Mouse (Mus musculus) 3T3-L1 (cell line): ENCODE data around the gene Col5a2.
"Not testable (repeated sequence)": the region's sequence is repeated elsewhere in the genome, so short reads cannot be mapped to it uniquely, and the experiment has no call there.

ENCODE experiments used
- DNase-seq: peaks from one replicate; pipeline ENCODE4 v3.0.0-alpha.2; 2015; ENCODE audit warnings: low read depth, low spot score

Col5a2 gene

DNA sequence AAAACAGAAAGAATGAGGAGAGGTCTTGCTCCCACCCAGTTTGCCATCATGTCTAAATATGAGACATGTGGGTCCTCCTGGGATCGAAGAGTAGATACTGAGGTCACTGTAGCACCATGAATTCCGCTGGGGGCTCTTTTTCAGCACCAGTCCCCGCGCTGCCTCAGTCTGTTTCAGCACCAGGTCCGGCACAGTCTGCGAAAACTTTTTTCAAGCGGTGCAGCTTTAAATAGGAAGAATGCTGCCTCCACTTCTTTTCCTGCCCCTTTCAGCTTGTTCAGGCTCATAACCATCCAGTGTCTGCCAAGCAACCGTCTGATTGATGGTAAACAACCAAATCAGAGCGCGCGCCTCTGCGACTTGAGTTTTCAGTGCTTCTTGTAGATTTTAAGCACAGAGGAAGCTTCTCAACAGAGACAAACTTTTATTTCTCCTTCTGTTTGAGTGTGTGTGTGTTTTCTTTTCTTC lies at the start of gene Col5a2:
Gene Col5a2 (minus strand): TSS at position 418 of the 468 bp plus-strand sequence.
- DNase-seq: peak; percentile 96

DNA sequence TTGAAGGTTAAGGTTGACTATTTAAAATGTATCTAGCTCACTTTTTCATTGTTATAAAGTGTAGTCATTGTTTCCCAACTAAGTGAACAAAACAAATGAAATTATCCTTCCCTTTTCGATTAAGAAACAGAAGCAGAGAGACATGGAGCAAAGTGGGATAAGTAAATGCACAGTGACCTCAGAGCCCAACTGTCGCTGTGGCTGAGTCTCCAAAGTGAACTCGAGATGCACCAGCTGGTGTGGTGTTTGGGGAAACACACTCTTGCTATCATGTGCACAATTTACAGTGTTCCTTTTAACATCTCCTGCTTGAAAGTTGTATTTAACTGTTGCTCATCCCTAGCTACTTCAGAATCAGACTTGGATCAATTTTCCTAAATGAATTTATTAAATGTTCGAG lies 47.4 kb upstream of the Col5a2 start:
- no peak for DNase-seq

DNA sequence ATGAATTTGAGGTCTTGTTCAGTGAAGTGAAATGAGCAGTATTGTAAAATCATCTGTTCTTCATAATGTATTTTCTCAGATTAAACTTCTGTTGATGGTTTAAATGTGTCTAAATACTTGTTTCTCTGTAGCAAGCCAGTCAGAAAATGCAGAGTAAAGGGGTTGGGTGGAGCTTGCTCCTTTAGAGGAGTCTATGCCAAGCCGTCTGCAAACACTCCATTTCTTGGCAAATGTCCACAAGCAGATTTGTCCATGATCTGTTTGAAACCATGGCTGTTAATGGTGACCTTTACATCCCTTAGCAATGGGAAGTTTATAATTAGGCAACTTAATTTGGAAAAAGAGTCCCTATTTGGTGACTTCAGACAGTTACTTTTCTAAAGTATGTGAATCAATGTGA lies 38.8 kb upstream of the Col5a2 start:
- DNase-seq: peak; percentile 77

DNA sequence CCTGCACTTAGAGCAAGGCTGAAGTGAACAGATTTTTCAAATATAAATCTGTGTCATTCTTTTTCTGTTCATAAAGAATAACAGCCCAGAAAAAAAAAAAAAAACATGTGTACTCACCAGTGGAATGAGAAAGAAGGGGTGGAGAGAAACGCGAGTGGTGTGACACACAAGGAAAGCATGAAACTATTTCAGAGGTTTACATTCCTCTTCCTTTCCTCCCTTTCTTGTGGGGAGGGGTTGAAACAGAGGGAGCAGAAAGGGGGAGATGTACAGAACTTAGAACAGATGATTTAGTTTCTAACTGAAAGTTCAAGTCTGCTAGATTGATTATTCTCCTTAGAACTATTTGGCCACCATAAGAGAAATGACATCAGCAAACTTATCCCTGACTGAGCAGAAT lies 38.1 kb upstream of the Col5a2 start:
- DNase-seq: peak; percentile 88

DNA sequence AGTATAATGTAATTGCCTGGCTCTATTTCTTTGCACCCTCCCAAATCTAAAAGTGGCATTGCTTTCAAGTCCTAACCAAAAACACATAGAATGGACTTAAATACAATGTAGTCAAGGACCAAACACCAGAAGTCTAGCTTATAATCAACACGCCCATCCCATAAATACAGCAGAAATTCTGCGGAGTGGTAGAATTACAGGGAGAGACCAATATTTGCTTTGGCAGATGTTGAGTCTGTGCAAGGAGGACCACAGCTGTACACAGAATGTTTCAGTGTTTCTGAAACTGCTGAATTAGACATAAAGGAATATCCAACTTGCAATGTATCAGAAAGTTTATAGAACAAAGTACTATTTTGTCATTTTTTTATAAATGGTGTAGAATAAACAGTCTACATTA lies 28.4 kb upstream of the Col5a2 start:
- no peak for DNase-seq

DNA sequence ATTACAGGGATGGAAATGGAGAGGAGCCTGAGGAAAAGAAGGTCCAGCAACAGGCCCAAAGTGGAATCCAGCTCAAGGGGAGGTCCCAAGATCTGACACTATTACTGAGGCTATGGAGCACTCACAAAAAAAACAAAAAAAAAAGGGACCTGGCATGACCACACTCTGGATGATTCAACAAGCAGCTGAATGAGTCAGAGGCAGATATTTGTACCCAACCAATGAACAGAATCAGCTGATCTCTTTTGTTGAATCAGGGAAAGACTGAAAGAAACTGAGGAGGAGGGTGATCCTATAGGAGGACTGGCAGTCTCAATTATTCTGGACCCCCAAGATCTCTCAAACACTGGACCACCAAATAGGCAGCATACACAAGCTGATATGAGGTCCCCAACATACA lies 24.4 kb upstream of the Col5a2 start:
- not testable (repeated sequence) for DNase-seq

DNA sequence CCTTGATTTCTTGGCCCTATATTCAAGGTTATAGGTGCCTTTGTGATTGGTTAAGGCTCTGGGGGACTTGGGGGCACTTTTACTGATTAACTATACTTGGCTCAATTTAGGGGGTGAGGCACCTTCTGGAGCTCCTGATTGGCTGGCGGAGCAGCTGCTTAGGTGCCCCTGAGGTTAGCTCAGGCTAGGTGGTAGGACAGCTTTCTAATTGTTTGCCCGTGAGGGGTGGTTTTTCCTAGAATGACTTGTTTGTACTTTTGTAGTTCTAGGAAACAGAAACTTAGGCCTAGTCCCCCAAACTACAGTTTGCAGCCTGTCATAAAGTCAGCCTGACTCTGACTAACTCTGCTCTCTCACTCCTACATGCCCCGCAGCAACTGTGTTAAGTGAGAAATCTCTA lies 20.5 kb upstream of the Col5a2 start:
- no peak for DNase-seq

DNA sequence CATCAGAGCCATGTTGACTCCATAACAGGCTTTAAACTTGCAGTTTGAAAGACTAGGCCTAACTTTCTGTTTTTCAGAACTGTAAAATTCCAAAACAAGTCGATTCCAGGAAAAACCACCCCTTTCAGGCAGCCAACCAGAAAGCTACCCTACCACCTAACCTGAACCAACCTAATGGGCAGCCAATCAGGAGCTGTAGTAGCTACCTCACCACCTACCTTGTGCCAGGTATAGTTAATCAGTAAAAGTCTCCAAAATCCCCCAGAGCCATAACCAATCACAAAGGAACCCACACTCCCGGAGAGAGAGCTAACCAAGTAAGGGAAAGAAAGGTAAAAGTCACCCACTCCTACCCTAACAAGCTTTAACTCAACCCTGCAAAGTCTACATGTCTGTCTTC lies 18.4 kb upstream of the Col5a2 start:
- no peak for DNase-seq

DNA sequence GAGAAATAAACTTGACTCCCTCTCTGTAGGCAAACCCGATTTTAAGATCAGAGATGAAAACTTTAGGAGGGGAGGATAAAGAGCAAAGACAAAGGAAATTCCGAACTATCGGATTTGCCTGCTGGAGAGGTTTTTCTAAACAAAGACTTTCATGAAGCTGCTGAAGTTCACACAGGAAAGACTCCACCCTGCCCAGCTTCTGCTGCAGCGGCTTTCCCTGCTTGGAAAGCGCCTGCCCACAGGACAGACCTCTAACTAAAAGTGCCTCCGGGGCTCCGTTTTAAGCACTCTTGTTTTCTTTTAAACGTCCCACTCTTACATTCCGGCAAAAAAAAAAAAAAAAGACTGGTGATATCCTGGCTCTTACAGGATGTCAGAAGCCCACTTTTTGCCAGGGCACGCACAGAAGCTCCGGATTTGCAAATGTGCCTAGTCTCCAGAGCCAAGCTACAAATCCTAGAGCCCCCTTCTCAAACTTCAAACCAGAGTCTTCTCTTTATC lies 791 bp downstream of the Col5a2 start:
- DNase-seq: peak; percentile 79

DNA sequence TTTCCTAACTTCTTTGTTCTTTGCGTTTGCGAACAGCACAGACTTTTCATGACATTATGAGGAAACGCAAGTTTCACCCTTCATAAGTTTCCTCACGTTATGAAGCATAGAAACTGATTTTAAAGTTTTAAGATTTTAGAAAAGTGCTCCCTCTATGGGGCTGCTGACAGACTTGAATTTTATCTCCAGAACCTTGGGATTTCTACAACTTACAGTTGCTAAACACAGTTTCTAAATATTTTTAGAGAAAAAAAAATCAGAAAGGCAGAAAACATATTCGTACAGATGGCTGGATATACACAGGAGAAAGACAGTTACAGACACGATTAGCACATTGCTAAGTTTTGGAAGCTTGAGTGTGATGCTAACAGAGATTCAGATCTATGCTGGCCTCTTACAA lies 1.6 kb downstream of the Col5a2 start:
- peak; percentile 73 for DNase-seq

DNA sequence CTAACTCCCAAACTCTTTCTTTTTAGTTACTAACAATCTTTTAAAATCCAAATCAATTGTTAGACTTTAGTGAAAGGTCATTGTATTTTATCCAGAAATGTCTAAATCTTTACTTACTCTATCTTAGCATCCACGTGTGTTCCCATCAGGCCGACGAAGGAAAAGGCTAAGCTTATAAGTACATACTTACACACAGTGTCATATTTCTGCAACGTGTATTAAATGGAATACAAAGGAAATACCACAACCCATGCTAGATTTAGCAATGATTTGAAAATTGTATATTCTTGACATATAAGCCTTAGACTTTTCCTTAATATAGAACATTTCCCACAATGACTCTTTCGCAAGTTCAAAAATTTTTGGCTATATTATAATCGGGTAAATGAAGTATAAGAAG lies 2.6 kb downstream of the Col5a2 start:
- no peak for DNase-seq

DNA sequence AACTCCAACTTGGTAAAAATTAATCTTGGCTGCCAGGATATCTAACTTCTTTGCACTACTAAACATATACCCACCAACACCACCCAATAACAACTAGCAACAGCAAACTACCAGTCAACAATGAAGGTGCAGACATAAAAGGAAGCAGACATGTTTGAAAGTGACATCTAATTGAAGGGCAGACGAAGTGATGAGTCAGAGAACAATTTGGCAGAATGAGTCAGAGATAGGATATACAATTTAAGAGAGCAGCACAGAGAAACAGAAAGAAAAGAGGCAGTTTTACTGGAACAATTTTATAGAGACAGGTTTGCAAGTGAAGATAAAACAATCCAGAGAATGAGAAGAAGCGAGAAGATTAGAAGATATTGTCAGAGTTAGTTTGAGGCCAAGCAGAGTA lies 8.1 kb downstream of the Col5a2 start:
- DNase-seq: peak; percentile 78

DNA sequence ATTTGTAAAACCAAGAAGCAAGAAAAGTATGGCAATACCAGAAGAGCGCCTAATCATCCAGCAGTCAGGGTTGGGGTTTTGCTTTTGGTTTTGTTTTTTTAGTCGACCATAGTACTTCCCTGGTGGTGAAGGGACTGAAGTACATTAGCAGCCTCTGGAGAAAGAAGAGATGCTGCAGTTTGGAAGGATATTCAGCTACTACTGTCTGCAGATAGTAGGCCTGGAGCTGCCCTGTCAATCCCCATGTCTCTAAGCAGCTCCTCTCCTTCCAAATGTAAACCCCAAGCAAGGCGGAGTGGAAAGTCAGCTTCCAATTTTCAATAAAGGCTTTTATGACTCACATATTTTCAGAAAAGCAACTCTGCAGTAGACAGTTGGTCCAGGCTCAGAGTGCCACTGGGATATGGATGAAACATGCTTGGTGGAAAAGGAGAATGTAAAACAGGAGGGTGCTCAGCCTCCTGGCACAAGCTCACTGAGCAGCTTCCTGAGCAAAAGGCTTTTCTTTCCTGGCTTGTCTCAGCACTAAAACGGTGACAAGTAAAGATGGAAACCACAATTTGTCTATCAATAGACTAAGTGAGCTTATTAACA lies 10.9 kb downstream of the Col5a2 start:
- peak; percentile 58 for DNase-seq

DNA sequence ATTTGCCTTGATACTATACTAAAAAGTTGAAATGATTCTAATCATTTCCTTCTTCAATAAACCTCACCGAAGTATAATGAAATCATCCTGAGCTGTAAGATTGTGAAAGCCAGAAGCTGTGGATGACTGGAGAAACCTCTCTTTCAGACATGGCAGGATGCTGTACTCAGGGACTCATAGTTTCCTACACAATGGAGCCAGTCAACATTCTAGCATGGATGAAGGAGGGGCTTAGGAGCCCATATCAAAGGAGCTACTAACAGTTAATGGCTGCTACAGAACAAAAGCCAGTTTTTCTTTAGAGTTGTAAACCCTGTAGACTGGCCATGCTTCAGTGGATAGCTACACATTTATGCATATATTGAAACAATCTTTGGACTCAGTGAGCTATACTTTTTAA lies 12.6 kb downstream of the Col5a2 start:
- peak; percentile 43 for DNase-seq

DNA sequence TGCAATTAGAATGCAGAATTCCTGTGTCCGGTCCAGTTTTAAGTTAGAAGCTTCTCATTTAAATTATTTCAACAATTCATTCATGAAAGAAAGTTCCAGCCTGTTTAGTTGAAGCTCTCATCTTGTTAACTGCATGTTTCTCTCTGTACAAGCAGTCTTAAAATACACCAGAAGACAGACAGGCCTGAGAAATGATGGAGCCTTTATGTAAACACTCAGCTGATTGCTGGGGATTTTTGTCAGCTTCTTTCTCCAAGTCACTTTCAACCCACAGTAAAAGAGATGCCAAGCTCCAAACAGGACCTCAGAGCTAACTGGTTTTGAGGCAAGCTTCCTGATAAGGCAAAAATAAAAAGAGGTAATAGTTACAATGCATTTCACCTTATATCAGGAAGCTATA lies 14.8 kb downstream of the Col5a2 start:
- no peak for DNase-seq

DNA sequence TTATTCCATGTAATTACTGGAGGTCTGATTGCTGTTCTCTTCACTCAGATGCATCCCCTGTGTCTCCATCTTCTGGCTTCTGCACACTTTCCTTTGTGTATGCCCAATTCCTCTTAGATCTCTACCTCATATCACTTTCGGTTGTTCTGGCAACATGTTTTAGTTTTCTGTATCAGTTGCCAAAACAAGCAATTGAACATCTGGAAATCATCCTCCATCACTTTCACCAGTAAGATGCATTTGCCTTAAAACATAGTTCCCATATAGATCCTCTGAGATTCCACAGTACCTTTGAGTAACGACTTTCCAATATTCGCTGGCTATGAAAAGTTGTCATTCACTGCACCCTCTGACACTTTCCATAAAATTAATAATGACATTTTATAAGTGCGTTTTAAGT lies 20.1 kb downstream of the Col5a2 start:
- peak; percentile 64 for DNase-seq

DNA sequence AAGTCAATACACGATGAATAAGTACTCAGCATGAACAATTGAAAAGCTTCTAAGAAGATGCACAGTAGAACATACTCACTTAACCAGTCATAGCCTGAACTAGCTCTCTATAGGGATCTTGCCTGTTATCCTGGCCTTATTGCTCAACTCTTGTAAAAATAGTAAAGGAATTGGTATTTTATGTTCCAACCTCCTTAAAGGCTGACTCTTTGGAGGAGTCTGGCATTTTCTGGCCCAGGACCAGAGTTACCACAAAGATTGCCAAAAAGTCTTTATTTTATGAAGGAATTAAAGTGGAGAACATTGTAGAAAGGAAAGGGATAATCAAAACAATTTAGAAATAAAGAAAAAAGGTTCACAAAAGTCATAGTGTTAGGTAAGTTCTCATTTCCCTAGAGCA lies 21.2 kb downstream of the Col5a2 start:
- DNase-seq: peak; percentile 58

DNA sequence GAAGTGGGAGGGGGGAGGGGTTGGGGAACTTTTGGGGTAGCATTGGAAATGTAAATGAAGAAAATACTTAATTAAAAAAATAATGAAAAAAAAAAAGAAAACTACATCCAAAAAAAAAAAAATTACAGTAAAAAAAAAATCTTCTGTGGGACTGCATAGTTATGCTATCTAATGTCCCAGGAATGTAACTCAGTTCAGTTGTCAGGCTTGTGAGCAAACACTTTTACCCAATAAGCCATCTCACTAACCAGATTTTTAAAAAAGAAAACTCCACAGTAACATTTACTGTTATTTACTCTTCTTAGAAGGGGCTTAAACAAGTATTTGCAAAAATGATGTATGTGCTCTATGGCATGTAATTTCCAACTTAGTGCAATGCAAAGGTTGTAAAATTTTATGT lies 24.0 kb downstream of the Col5a2 start:
- peak; percentile 67 for DNase-seq

DNA sequence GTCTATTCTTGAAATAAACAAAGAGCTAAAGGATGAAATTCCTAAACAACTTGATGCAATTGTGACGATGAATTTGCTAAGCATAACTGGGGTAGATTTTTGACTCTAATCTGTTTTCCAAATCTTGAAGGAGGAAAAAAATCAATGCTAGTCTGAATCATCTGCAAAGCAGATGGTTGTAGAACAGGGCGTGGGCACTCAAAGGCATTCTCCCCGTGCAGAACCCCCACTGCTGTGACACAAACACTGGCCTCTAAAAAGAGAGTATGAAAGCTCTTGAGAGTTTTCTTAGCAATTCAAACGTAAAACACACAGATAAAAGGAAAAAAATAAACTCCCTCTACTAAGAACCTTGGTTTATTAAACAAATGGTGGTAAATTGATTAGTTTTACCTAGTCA lies 30.3 kb downstream of the Col5a2 start:
- peak; percentile 78 for DNase-seq

DNA sequence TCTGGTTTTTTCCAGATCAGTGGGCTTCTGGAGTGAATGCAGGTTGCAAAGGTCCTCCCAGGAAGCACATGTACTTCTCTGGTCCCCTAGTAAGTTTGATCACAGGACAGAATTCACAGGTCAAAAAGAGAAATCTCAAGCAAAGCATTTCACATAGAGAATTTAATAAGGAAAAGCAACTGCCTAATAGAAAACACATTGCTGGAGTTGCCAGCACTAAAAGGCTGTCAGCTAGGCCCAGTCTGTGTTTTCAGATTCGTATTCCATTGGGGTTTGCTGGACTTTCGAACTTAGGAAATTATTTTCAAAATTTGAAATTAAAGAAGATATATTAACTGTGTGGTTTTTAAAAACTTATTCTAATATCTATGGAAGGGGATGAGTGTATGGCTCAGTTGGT lies 42.3 kb downstream of the Col5a2 start:
- DNase-seq: no peak

DNA sequence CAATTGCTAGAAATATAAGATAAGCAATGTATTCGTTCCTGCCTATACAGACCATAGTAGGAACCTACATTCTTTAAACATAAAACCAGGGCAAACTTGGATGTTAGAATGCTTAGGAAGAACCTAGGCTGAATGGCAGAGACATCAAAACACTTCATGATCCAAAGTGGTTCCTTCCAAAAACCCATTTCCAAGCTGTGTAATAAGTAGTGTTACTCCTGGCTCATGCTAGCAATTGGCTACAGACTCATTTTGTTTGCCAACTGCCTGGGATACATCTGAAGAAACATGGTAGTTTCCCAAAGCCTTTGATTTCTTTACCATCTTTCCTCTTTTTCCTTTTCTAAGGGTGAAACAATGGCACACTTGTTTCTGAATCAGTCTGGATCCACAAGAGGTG lies 47.3 kb downstream of the Col5a2 start:
- no peak for DNase-seq

DNA sequence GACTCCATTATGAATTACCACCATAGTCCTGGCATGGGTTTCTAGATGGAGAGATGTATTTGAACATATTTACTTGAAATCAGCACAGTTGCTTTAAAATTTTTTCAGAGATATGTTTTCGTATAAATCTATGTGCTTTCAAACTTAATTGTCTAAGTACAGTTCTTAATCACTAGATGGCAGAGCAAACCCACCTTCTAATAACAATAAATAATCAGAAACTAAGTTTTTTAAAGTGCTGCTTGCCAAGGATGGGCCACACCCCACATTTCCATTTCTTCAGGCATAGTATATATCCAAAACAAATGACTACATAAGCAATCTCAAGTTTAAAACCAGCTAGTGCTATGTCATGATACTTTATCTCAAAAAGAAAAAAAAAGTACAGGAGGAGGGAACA lies 54.2 kb downstream of the Col5a2 start:
- DNase-seq: peak; percentile 56

DNA sequence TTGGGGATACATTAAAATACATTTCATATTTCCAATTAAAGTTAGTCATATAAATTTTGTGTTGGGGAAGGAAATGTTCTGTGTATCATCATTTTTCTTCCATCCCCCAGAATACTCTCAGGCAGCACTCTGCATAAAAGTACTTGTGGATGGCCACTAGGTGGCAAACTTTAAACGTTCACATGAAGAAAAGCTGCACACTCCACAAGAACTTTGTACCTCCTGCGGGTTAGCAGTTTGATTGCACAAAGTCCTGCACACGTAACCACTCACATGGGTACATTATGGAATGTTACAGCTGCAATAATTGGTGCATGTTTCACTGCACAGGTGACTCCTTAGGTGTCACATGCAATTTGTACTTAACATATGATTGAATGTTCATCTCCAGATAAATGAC lies 71.2 kb downstream of the Col5a2 start:
- peak; percentile 85 for DNase-seq

DNA sequence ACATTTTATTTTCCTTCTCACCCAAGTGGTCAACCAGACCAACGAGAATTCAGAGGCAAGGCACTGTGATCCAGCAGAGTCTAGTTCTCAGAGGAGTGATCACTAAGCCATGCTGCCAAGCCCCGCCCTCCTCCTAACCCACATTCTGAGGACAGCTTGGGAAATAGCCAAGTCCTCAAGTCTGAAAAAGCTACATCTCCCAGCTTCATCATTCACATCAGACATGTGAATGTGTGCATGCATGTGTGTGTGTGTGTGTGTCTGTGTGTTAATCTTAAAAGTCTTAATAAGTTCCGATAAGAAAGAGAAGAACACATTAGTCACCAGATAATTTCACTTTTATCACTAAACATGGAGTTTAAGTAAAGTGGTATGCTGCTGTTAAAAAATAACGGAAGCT lies 72.6 kb downstream of the Col5a2 start:
- peak; percentile 78 for DNase-seq
